Mouse (Mus musculus) cerebellum, adult 11-12 months (tissue): ENCODE measurements around the gene Stip1.

Source experiments
- DNase-seq: peaks from one replicate; pipeline ENCODE4 v3.0.0; 2022

The Stip1 gene

DNA sequence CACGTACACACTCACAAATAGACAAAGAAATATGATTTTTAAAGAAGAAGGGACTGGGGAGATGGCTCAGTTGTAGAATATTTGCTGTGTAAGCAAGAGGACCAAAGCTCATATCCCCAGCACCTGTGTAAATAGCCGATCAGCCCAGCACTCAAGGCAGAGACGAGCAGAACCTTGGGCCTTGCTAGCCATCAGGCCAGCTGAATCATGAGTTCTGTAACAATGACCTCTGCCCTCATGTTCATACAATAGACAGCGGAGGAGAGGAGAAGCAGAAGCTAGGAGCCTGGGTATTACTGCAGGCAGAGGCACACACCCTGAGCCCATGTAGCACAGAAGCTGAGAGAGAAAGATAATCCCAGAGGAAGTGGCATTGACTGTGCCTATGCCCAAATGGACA, 27.3 kb downstream of the Stip1 start:
- DNase-seq, result no peak

DNA sequence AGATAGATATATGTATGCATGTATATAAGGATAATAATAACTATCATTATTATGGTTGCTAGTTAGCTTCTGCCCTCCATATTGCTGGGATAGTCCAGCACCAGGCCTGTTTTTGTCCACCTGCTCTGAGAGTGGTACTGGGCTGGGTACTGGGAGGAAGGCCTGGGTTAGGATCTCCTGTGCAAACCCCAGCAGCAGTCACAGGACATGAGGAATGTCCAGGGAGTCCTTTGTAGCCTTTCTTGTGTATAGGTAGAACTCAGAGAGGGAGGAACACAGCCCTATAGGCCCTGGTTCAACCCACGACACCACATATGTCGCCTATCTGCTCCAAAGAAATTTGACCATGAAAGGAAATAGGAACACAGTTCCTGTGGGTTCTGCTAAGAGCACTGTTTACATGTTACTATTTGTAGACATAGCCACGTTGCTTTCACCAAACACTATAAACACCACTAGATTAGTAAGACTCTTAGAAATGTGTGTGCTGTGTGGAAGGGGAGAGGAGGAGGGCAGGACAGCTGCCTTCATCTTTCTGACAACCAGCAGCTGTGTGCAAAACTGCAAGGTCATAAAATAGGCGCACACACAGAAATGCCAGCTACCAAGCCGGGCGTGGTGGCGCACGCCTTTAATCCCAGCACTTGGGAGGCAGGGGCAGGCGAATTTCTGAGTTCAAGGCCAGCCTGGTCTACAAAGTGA, 32.7 kb downstream of the Stip1 start:
- no peak for DNase-seq

DNA sequence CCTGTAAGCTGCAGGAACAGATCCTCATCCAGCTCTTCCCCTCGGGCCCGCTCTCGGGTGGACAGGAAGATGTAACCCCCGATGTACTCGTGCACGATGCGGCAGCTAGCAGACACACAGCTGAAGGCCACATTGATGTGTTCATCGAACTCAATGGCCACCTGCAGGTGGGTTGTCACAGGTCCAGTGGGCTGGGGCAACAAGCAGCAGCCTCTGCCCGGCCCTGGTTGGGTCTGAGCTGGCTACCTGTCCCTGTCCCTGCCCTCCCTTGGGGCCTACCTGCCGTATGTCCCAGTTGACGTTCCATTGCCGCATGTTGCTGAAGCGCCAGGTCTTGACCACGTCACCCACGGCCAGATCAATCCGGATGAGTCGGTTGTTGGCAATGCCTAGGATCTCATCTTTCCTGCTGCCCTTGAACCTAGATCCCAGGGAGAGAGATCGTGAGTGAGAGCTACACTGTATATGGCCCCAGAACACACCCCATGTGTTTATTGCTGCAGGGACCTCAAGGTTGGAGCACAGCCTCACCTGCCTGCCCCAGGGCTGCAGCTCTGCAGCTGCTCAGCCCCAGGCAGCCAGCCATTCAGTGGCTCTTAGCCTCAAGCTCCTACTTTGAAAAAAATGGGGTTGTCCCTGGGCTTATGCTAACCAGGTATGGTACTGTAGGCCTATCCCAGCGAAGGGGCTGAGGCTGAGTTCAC, 40.3 kb downstream of the Stip1 start:
- DNase-seq, result peak; percentile 46

DNA sequence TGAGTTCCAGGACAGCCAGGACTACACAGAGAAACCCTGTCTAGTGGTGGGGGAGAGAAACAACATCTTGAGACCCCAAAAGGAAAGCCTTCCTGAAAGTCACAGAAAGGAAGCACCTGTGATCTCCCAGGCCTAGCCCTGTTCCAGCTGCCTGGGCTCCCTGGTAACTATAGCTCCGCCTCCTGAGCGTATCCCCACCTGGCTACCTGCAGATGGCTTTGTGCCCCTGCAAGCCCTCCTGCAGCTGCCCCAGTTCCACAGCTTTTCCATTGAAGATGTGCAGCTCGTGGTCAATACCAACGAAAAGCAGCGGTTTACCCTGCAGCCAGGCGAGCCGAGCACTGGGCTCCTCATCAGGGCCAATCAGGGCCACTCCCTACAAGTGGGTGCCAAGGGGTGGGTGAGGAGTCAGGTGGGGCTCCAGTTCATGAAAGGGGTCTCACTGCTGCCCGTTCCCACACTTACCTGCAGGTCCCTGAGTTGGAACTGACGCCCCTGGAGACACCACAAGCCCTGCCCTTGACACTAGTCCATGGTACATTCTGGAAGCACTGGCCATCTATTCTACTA, 42.0 kb downstream of the Stip1 start:
- DNase-seq, result peak; percentile 45

DNA sequence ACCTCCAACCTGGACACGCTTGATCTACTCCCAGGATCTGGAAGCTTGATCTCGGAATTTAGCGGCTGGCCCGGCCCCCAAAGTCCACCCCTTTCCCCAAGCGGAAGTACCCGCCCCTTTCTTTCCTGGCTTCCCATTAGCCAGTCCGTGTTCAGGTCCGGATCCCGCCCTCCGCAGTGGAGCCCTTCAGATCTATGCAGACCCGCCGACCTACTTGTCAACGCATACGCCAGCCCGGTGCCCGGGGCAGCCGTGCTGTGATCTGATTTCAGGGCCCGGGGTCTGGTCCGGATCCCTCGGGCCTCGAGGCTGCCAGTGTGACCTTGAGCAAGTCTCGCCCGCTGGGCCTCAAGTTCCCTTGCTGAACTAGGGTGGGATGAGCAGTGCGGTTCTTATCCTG, 43.8 kb downstream of the Stip1 start, which contains the start of the genes Nudt22 and Trpt1:
TSS of gene Nudt22 (minus strand) at position 112 of the 400 bp plus-strand sequence.
TSS of gene Trpt1 (plus strand) at position 126 of the 400 bp plus-strand sequence.
- peak; percentile 90 for DNase-seq

DNA sequence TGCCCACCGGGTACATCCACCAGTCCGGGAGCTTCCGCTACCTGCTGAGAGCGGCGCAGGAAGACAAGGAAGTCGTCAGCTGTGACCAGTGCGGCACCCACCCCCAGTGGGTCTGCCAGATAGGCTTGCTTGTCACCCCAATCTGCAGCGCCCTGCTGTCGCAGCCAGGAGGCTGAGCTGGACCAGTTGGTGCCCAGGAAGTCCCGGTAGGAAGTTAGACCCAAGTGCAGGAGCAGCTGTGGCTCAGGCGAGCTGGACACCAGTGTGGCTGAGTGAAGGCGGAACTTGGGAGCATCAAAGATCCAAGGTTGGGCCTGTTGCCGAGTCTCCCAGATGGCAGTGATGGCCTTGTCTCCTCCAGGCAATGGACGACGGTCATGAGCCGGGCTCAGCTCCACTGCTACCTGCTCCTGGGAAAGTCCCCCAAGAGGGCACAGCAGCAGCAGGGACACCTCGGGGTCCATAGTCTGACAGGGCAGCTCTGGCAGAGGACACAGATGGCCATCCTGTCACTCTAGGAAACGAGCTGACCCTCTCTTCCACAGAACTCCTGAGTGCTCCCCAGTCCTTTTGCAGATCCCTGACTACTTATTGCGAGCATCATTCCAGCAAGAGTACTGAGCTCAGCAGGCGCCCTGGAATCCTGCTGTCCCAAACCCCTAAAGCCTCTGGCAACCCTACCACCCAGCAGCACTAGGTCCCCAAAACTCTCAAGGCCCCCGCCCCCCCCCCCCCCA, 44.3 kb downstream of the Stip1 start:
- peak; percentile 74 for DNase-seq

DNA sequence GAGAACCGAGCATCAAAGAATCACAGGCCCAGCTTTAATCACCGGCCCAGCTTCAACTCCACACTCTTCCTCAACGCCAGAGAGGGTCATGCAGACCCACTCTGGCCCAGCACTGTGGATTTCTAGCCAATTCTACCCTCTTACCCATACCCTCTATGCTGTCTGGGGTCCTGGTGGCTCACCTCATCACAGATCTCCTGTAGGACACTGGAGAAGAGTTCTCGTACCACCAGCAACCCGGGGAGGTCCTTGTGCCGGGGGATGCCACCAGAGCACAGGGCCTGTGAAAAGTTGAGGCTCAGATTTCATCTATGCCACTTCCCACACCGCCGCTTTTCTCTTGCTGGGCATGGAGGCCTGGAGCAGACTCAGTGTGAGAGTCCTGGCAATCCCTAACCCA, 45.3 kb downstream of the Stip1 start:
- DNase-seq, result peak; percentile 50

DNA sequence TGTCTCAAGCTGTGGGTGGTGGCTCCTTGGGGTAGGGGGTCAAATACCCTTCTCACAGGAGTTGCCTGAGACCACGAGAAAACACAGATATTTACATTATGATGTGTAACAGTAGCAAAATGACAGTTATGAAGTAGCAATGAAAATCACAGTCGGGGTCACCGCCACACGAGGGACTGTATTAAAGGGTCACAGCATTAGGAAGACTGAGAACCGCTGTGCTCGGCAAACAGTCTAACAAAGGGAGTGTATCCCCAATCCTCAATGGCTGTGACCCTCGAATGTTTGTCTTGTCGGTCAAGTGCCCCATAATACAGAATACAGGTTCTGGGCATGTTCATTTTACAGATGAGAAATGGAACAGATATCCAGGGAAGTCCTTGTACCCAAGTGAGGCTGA, 45.8 kb downstream of the Stip1 start:
- peak; percentile 41 for DNase-seq

DNA sequence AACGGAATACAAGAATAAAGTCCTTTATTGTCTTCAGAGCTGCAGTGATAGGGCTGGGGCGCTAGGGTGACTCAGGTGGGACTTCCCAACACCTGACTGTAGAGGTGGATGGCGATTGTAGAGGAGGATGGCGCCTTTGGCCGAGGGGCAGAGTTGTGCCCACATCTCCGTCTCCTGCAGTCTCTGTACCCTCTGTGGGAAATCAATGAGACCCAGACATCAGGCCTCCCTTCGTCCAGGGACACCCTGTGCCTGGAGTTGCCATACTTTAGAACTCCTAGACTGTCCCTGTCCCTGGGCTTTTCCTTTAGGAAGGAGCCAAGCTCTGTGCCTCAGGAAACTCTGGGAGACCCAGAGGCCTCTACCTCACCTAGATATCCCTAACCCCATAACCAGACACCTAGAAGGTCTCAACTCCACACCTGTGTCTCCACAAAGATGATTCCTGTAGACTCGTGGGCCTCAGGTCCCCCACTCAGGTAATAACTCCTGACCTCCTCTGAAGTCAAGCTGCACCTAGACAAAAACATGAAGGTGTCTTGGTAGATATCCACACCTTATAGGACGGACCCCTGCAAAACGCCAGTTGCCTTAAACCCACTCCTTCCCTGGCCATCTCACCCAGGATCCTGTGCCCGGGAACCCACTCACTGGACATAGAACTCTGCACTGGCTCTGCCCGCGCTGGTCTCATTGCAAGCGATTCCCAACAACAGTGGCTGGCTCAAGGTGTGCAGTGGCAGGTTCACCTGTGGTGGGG, 46.6 kb downstream of the Stip1 start:
- DNase-seq, result peak; percentile 42

DNA sequence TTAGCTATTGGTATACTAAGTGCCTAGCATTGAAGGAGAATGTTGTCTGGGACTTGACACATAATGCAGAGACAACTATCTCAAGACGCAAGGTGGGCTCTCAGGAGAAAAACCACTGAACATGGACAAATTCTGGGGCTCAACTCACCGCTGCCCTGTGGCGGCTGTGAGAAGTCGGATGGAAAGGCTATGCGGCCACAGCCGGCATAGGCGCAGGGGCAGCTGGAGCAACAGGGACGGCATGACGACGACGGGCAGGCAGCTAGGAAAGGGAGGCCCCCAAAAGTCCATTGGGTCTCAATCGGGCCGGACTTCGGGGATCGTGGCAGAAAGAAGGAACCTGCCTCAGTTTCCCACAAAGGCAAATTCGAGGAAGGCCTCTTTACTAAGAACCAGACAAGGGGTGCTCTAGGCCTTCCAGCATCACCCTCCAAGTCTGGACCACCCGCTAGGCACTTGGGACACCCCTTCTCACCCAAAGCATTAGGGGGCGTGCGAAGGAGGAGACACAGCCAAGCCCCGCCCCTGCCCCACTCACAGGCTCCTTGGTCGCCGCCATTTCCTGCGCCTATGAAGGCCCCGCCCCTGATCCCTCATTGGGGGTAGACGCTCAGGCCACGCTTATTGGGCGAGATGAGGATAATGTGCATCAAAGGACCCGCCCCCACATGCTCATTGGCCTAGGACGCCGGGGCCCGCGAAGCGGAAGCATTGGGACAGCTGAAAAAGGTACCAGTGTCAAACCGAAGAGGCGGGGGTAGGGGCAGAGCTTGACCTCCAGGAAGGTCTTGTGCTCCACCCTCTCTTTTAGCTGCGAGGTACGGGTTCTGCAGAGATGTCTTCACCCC, 47.5 kb downstream of the Stip1 start, which contains the start of gene Dnajc4:
TSS of gene Dnajc4 (minus strand) at position 562 of the 848 bp plus-strand sequence.
- peak; percentile 97 for DNase-seq

DNA sequence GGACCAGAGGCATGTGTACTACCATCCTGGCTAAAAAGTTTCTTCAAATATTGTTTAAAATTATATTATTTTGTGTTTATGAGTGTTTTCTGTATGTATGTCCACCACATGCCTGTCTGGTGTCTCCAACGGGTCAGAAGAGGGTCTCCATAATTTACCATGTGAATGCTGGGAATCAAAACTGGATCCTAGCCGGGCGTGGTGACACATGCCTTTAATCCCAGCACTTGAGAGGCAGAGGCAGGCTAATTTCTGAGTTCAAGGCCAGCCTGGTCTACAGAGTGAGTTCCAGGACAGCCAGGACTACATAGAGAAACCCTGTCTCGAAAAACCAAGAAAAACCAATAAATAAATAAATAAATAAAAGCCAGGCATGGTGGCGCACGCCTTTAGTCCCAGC, 48.6 kb downstream of the Stip1 start:
- DNase-seq, result peak; percentile 48

DNA sequence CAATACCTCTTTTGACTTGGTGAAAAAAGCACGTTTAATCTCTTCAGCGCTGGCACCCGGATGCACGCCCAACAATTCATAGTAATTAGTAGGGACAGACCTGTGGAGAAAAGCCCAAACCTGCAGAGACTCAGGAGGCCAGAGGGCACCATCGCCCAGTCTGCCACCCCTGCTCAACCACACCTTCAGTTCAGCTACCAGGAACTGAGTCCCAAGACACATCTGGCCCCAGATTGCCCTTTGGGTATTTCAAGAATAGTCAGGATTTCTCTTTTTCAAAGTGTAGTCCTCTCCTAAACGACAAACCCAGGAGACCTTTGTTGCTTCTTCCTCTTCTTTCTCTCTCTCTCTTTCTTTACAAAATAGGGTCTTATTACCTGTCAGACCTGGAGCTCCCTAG, 49.1 kb downstream of the Stip1 start:
- DNase-seq, result peak; percentile 48

DNA sequence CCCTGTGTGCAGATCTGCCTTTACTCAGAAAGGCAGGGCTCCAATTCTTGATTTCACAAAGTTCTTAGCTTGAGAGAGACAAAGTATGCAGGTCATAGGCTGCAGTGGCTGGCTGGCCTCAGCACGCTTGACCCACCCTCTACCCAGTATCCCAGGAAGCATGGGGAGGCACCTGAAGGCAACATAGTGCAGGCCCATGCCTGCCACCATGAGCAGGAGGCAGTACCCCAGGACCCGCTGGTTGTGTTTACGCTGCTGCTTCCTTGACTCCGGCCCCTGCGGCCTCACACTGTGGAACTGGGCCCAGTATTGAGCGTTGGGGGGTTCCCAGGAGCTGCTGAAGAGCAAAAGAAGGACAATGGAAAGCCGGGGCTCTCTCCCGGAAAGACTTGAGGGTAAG, 50.5 kb downstream of the Stip1 start:
- DNase-seq, result no peak

DNA sequence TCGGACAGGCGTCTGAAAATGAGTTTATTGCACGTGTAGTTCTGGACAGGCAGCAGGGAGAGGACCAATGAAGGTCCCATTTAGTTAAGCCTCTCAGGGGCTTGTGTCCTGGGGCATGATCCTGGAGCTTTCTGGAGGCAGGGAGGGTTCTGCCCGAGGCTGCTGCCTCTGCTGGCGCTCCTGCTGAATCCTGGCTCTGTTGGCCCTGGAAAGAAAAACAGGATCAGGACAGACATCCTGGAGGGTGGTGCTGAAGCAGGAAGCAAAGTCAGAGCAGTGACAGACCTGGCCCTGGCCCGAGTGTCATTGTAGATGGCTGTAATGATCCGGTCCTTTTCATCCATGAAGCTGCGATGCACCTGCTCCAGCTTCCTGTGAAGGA, 51.9 kb downstream of the Stip1 start:
- DNase-seq, result no peak

DNA sequence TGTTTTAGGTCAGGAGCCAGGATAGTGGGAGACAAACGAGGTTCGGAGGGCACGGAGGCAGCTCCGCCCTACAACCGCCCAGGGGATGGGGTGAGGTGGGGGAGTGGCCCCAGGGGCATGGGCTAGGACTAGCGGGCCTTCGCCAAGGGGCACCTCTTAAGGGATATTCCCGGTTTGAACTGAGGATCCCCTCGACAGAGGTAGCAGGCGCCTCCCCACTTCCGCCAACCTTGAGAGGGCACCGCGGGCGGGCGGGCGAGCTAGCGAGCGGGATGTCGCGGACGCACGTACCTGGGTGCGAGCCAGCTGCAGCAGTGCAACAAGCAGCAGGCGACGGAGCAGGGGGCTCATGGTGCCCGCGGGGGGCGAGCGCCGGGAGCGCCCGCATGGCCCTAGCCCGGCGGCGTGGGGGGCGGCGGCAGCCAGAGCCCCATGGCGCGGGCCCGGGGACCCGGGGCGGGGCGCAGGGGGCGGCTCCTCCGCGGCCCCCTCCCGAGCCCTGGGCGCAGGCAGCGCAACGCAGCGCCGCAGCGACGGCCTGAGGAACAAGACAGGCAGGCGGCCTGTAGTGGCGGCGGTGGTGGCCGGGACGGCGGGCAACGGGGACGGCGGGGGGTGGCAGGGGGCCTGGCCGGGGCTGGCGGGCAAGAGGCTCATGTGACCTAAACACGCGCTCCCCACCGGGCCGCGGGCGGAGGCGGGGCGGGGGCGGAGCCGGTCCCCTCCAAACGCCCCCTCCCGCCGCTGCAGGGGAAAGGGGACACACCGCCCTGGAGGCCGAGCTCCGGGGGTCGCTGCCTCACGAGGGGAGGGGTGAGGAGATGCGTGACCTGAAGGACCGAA, 52.5 kb downstream of the Stip1 start, which contains the start of gene Vegfb:
TSS of gene Vegfb (minus strand) at position 591 of the 843 bp plus-strand sequence.
- DNase-seq, result peak; percentile 80

DNA sequence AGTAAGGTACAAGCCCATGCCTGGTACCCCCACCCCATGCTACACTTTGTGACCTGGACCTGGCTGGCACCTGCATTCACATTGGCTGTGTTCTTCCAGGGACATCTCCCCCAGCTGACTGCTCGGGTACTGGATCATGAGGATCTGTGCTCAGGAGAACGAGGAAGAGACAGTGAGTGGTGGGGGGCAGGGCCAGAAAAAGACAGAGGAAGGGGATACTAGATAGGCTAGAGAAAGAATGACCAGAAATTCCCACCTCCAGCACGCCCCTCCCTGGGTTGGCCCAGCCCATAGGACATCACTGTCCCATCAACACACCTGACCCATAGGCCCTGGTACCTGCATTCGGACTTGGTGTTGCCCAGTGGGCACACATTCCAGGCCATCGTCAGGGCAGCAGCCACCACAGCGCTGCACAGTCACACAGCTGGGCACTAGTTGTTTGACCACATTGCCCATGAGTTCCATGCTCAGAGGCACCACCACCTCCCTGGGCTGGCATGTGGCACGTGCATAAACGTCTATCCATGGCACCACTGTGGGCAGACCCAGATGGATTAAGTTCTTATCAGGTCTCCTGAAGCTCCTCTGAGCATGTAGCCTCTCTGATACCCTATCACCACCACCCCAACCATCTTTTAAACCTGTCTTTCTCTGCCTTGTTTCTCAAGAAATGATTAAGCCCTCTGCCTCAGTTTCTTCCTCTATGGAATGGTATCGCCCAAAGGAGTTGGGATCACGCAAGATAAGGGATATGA, 53.6 kb downstream of the Stip1 start:
- peak; percentile 59 for DNase-seq

DNA sequence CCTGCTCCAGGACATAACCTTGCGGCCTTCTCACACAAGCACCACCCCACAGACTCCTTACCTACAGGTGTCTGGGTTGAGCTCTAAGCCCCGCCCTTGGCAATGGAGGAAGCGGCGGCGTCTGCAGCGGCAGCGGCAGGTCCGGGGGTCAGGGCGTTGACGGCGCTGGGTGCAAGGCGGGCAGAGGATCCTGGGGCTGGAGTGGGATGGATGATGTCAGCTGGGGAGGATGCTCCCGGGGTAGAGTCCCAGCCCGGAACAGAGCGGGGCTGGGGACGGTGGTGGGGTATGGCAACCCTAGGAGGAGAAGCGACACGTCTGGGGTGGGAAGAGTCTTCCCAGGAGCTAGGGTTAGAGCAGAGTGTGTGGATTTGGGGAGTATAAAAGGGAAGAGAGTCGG, 54.5 kb downstream of the Stip1 start:
- DNase-seq, result peak; percentile 63

DNA sequence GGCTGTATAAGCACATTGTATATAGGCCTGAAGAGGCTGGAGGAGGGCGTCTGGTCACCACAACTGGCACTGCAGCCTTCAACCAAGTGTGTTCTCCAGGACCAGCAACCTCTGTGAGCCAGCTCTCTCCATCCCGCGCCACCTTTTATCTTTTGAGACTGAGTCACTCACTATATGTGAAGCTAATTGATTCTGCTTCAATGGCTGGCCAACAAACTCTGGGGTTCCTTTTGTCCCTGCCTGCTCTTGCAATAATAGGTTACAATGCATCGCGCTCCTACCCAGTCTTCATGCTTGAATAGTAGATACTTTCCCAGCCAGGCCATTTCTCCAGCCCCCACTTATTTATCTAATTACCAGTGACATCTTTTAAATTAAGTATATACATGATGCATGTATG, 56.1 kb downstream of the Stip1 start:
- peak; percentile 26 for DNase-seq

DNA sequence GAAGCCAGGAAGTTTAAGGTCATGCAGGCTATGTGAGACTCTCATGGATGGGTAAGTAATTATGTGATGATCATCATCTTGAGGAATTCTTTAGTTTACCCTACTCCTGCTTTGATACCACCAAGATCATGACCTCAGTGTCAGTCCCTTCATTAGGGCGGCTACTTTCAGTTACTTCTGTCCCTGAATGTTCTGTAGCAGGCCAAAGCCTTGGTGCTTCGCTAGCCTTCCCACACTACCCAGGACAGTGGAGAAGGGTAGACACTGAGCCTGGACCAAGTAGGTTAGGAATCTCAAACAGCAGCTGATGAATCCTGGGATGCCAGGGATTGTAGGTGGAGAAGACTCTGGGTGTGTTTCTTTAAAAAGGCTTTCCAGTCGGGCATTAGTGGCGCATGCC, 58.3 kb downstream of the Stip1 start:
- no peak for DNase-seq
